Mouse (Mus musculus) embryo, embryonic 10.5 days (tissue): Measurements from ENCODE around the gene Rab36.

ENCODE experiments used
- DNase-seq: peaks from one replicate; pipeline ENCODE4 v3.0.0-alpha.2; 2015; ENCODE audit warnings: low spot score

Gene Rab36

GRCm38 (mm10) chr10:75070281-75070976, 33.6 kb downstream of the Rab36 start:
- DNase-seq, result no peak

DNA sequence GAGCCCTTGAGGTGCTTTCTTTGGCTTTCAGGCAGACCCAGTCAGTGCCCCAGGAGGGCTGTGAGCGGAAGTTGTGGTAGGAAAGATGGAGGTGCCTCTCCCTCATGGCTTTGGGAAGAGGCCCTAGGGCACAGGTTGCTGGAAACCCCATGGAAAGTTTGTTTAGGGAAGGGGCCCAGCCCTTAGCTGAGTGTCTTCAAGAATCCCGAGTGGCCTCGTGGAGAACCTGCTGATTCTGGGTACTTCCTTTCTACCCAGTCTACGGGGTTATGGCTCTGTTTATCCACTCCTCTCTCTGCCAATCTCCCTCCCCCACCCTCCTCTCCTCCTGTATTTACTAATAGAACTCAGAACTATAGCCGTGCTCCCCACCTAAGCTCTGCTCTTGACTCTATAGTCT, 38.8 kb downstream of the Rab36 start:
- DNase-seq, result no peak

- no peak for DNase-seq
Observed at GRCm38 (mm10) chr10:75078174-75079128, 41.6 kb downstream of the Rab36 start.

GRCm38 (mm10) chr10:75085330-75085729, 48.5 kb downstream of the Rab36 start:
- no peak for DNase-seq

- no peak for DNase-seq
Observed at GRCm38 (mm10) chr10:75088471-75088870, 51.6 kb downstream of the Rab36 start.

- no peak for DNase-seq
Observed at GRCm38 (mm10) chr10:75091478-75092152, 54.8 kb downstream of the Rab36 start.

DNA sequence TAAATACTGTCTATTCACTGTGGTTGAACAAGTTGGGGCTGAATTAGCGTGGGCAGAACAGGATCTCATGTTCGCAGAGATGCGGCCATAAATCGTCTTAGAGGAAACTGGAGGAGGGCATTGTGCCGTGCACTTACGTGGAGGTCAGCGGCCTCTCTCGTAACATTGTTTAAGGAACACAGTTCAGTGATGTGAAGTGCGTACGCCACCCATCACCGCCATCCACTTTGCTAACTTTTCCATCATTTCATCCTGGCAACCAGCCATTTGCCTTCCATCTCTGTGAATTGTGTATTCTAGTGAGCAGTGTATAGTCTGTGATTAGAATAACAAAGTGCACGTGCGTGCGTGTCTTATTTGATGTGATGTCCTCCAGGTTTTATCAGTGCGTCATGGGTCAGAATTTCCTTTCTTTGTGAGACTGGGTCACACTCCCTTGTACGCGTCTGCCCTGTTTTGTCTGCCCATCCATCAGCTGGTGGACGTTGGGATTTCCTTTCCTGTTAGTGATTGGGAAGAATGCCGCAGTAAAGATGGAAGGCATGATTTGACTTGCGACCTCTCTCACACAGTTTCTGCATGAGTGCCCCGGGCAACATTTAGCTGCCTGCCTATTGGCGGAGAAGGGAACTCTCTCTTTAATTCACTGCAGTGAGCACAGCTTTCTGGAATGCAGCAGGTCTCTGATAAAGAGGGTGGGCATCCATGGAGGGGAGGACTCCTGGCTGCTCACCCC, 56.6 kb downstream of the Rab36 start:
- DNase-seq, result peak; percentile 68

DNA sequence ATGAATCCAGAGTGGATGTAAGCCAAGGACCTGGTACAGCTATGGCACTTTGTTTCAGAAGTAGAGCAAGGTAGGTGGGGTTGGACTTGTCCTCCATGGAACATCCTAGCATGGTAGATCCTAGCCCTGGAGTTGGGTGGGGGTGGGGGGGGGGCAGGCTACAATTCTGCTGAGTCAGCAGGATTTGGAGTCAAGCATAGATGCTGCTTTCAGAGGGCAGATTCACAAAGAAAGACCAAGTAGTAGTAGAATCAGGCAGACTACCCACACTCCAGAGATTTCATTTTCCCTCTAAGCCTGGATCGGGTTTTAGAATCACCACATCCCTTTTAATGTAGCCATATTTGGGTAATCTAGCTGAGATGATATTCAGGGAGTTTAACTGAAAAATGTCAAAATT, 57.5 kb downstream of the Rab36 start:
- no peak for DNase-seq

DNA sequence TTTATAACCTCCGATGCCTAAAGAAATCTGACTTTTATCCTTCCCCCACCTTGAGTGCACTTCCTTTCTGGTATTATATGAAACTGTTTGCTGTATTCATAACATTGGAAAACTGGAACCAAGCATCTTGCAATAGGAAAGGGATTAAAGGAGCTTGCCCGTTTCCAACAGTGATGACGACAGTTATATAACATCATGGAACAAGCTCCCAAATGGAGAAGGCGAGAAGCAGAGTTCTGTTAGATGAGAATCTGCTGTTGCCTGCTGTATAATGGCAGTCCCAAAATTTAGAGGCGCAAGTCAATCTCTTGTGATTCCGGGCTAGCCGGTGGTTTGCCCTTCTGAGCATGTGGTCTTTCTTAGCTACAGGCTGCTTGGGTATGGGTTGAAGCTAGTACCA, 58.4 kb downstream of the Rab36 start:
- DNase-seq, result no peak

- peak; percentile 87 for DNase-seq
Observed at GRCm38 (mm10) chr10:75098446-75099183, 61.8 kb downstream of the Rab36 start.

DNA sequence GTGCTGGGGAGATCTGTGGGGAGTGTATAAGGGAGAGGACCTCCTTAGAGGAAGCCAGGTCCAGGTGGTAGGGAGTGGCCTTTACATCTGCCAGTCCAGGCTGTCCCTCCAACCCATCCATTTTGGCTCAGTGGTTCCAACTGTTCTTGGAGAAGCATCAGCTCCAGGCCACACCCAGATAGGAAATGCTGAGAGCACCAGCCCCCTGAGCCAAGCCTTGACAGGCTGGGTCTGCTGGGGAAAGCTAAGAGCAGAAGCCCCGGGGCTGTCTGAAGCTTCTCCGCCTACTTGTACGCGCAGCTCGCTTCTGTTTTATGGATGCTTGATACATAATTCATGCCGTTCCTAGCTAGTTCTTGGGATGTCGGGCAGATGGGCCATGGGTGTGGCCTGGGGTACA, 63.4 kb downstream of the Rab36 start:
- DNase-seq, result no peak

GRCm38 (mm10) chr10:75103502-75103901, 66.6 kb downstream of the Rab36 start:
- no peak for DNase-seq
